Mouse (Mus musculus): ENCODE results near the gene Tll1.

The Tll1 gene

GRCm38 (mm10) chr8:64152899-64153891 is 52.9 kb downstream of the Tll1 start:
- Histone ChIP-seq H3K36me3 (ENCODE audit: insufficient read depth, low read length) (no peaks in the 10 kb centered on the region), H3K4me1 (replicated peaks; ENCODE audit: low read depth, low read length) (no peaks in the 10 kb centered on the region), H3K27me3 (ENCODE audit: insufficient read depth, low read length) (no peaks in the 10 kb centered on the region), H3K9me3 (ENCODE audit: low read length) (no peaks in the 10 kb centered on the region), H3K4me3 (replicated peaks; ENCODE audit: low read length) (no peak overlapping the region)
- TF ChIP-seq POU5F1 (IDR thresholded peaks at IDR 0.05; ENCODE audit: borderline replicate concordance, low read length): no peak
- no peak for TF ChIP-seq CTCF (conservative IDR thresholded peaks at IDR 0.05; ENCODE audit: low read length)
- no peak for TF ChIP-seq NANOG (IDR thresholded peaks at IDR 0.05; ENCODE audit: borderline replicate concordance, low read length)

GRCm38 (mm10) chr8:64152216-64152804 is 53.8 kb downstream of the Tll1 start:
- Histone ChIP-seq H3K27me3 (ENCODE audit: insufficient read depth, low read length) (no peaks in the 10 kb centered on the region), H3K9me3 (ENCODE audit: low read length) (no peaks in the 10 kb centered on the region), H3K4me1 (replicated peaks; ENCODE audit: low read depth, low read length) (no peaks in the 10 kb centered on the region), H3K4me3 (replicated peaks; ENCODE audit: low read length) (no peak overlapping the region), H3K36me3 (ENCODE audit: insufficient read depth, low read length) (no peaks in the 10 kb centered on the region)
- no peak for TF ChIP-seq CTCF (conservative IDR thresholded peaks at IDR 0.05; ENCODE audit: low read length)
- no peak for TF ChIP-seq NANOG (IDR thresholded peaks at IDR 0.05; ENCODE audit: borderline replicate concordance, low read length)
- TF ChIP-seq POU5F1 (IDR thresholded peaks at IDR 0.05; ENCODE audit: borderline replicate concordance, low read length): no peak

GRCm38 (mm10) chr8:64136593-64136992 is 69.5 kb downstream of the Tll1 start:
- Histone ChIP-seq H3K9me3 (ENCODE audit: low read length) (no peaks in the 10 kb centered on the region), H3K36me3 (ENCODE audit: insufficient read depth, low read length) (no peaks in the 10 kb centered on the region), H3K4me3 (replicated peaks; ENCODE audit: low read length) (no peak overlapping the region), H3K4me1 (replicated peaks; ENCODE audit: low read depth, low read length) (no peaks in the 10 kb centered on the region), H3K27me3 (ENCODE audit: insufficient read depth, low read length) (no peaks in the 10 kb centered on the region)
- TF ChIP-seq POU5F1 (IDR thresholded peaks at IDR 0.05; ENCODE audit: borderline replicate concordance, low read length) (no peak), CTCF (conservative IDR thresholded peaks at IDR 0.05; ENCODE audit: low read length) (no peak), NANOG (IDR thresholded peaks at IDR 0.05; ENCODE audit: borderline replicate concordance, low read length) (no peak)

GRCm38 (mm10) chr8:64107190-64107589 is 98.9 kb downstream of the Tll1 start:
- H3K27me3 ChIP-seq (ENCODE audit: insufficient read depth, low read length): no peaks in the 10 kb centered on the region
- no peaks in the 10 kb centered on the region for H3K9me3 ChIP-seq (ENCODE audit: low read length)
- TF ChIP-seq NANOG (IDR thresholded peaks at IDR 0.05; ENCODE audit: borderline replicate concordance, low read length) (no peak), POU5F1 (IDR thresholded peaks at IDR 0.05; ENCODE audit: borderline replicate concordance, low read length) (no peak), CTCF (conservative IDR thresholded peaks at IDR 0.05; ENCODE audit: low read length) (no peak)
- no peaks in the 10 kb centered on the region for H3K36me3 ChIP-seq (ENCODE audit: insufficient read depth, low read length)
- no peak overlapping the region for H3K4me3 ChIP-seq (replicated peaks; ENCODE audit: low read length)
- H3K4me1 ChIP-seq (replicated peaks; ENCODE audit: low read depth, low read length): no peaks in the 10 kb centered on the region

GRCm38 (mm10) chr8:64073396-64073795 is 132.7 kb downstream of the Tll1 start:
- TF ChIP-seq POU5F1 (IDR thresholded peaks at IDR 0.05; ENCODE audit: borderline replicate concordance, low read length) (no peak), NANOG (IDR thresholded peaks at IDR 0.05; ENCODE audit: borderline replicate concordance, low read length) (no peak), CTCF (conservative IDR thresholded peaks at IDR 0.05; ENCODE audit: low read length) (no peak)
- no peaks in the 10 kb centered on the region for H3K9me3 ChIP-seq (ENCODE audit: low read length)
- no peaks in the 10 kb centered on the region for H3K27me3 ChIP-seq (ENCODE audit: insufficient read depth, low read length)
- no peaks in the 10 kb centered on the region for H3K36me3 ChIP-seq (ENCODE audit: insufficient read depth, low read length)
- H3K4me3 ChIP-seq (replicated peaks; ENCODE audit: low read length): no peak overlapping the region
- H3K4me1 ChIP-seq (replicated peaks; ENCODE audit: low read depth, low read length): no peaks in the 10 kb centered on the region

GRCm38 (mm10) chr8:64059867-64060266 is 146.2 kb downstream of the Tll1 start:
- Histone ChIP-seq H3K9me3 (ENCODE audit: low read length) (no peaks in the 10 kb centered on the region), H3K27me3 (ENCODE audit: insufficient read depth, low read length) (no peaks in the 10 kb centered on the region), H3K4me1 (replicated peaks; ENCODE audit: low read depth, low read length) (no peaks in the 10 kb centered on the region), H3K36me3 (ENCODE audit: insufficient read depth, low read length) (no peaks in the 10 kb centered on the region), H3K4me3 (replicated peaks; ENCODE audit: low read length) (no peak overlapping the region)
- TF ChIP-seq NANOG (IDR thresholded peaks at IDR 0.05; ENCODE audit: borderline replicate concordance, low read length) (no peak), CTCF (conservative IDR thresholded peaks at IDR 0.05; ENCODE audit: low read length) (no peak), POU5F1 (IDR thresholded peaks at IDR 0.05; ENCODE audit: borderline replicate concordance, low read length) (no peak)

GRCm38 (mm10) chr8:64057571-64057970 is 148.5 kb downstream of the Tll1 start:
- no peaks in the 10 kb centered on the region for H3K4me1 ChIP-seq (replicated peaks; ENCODE audit: low read depth, low read length)
- H3K4me3 ChIP-seq (replicated peaks; ENCODE audit: low read length): no peak overlapping the region
- H3K27me3 ChIP-seq (ENCODE audit: insufficient read depth, low read length): no peaks in the 10 kb centered on the region
- no peaks in the 10 kb centered on the region for H3K9me3 ChIP-seq (ENCODE audit: low read length)
- H3K36me3 ChIP-seq (ENCODE audit: insufficient read depth, low read length): no peaks in the 10 kb centered on the region
- TF ChIP-seq CTCF (conservative IDR thresholded peaks at IDR 0.05; ENCODE audit: low read length): no peak
- TF ChIP-seq POU5F1 (IDR thresholded peaks at IDR 0.05; ENCODE audit: borderline replicate concordance, low read length): no peak
- TF ChIP-seq NANOG (IDR thresholded peaks at IDR 0.05; ENCODE audit: borderline replicate concordance, low read length): no peak

- Histone ChIP-seq H3K36me3 (ENCODE audit: insufficient read depth, low read length) (no peaks in the 10 kb centered on the region), H3K4me3 (replicated peaks; ENCODE audit: low read length) (no peak overlapping the region), H3K9me3 (ENCODE audit: low read length) (no peaks in the 10 kb centered on the region), H3K4me1 (replicated peaks; ENCODE audit: low read depth, low read length) (no peaks in the 10 kb centered on the region), H3K27me3 (ENCODE audit: insufficient read depth, low read length) (no peaks in the 10 kb centered on the region)
- no peak for TF ChIP-seq CTCF (conservative IDR thresholded peaks at IDR 0.05; ENCODE audit: low read length)
- TF ChIP-seq NANOG (IDR thresholded peaks at IDR 0.05; ENCODE audit: borderline replicate concordance, low read length): no peak
- TF ChIP-seq POU5F1 (IDR thresholded peaks at IDR 0.05; ENCODE audit: borderline replicate concordance, low read length): no peak
These were observed 157.5 kb downstream of the Tll1 start for GRCm38 (mm10) chr8:64048556-64048955.

Measured in E14TG2a.4 (cell line).